Mouse (Mus musculus) stomach, postnatal 0 days (tissue): ENCODE results near the gene F8a. TPM values are rescaled to one million over a fixed set of nuclear protein-coding genes. Genes with fewer than 3 reads are reported as not detected.
A peak's percentile ranks its signal among the peaks of the same experiment; 100 is the strongest.
"Not testable (repeated sequence)": the region's sequence is repeated elsewhere in the genome, so short reads cannot be mapped to it uniquely, and the experiment has no call there.

Experiments
- ATAC-seq: fragments of 200-750 bp; cut with Nextera tagmentation; 2 replicates; pipeline ENCODE4 v1.8.0; 2017; ENCODE audit not compliant: low FRiP score, low TSS enrichment
- DNase-seq: peaks from one replicate; pipeline ENCODE4 v3.0.0-alpha.2; 2016; ENCODE audit warnings: low spot score
- H3K27ac ChIP-seq: fragments of 300-500 bp; sonication (generic); replicated peaks from 2 replicates; pipeline ENCODE4 v1.5.1; 2014; ENCODE audit warnings: mild to moderate bottlenecking, control low read depth
- H3K27me3 ChIP-seq: fragments of 300-500 bp; sonication (generic); 2 replicates; pipeline ENCODE4 v1.6.1; 2014; ENCODE audit warnings: low read length; ENCODE audit not compliant: control insufficient read depth, insufficient read depth
- H3K36me3 ChIP-seq: fragments of 300-500 bp; sonication (generic); 2 replicates; pipeline ENCODE4 v1.6.1; 2014; ENCODE audit warnings: low read length, mixed read lengths; ENCODE audit not compliant: control insufficient read depth, insufficient read depth
- H3K4me1 ChIP-seq: fragments of 300-500 bp; sonication (generic); replicated peaks from 2 replicates; pipeline ENCODE4 v1.6.1; 2014; ENCODE audit warnings: antibody characterized with exemption; ENCODE audit not compliant: control insufficient read depth, insufficient read depth
- H3K4me2 ChIP-seq: fragments of 300-500 bp; sonication (generic); replicated peaks from 2 replicates; pipeline ENCODE4 v1.6.1; 2014; ENCODE audit warnings: low read depth, mild to moderate bottlenecking, control low read depth, moderate library complexity
- H3K4me3 ChIP-seq: fragments of 300-500 bp; sonication (generic); 2 replicates; pipeline ENCODE4 v1.5.1; 2014; ENCODE audit warnings: low read depth, low read length, control low read depth
- H3K9ac ChIP-seq: fragments of 300-500 bp; sonication (generic); 2 replicates; pipeline ENCODE4 v1.6.1; 2014; ENCODE audit warnings: mild to moderate bottlenecking, low read length, control low read depth, mixed read lengths
- H3K9me3 ChIP-seq: fragments of 300-500 bp; sonication (generic); 2 replicates; pipeline ENCODE4 v1.6.1; 2016; ENCODE audit warnings: low read length; ENCODE audit not compliant: control insufficient read depth
- CTCF ChIP-seq: IDR thresholded peaks from 2 replicates; pipeline ENCODE4 v1.5.1; 2016; ENCODE audit warnings: antibody characterized with exemption, low read depth, mild to moderate bottlenecking, moderate library complexity
- EP300 ChIP-seq: optimal IDR thresholded peaks from 2 replicates; pipeline ENCODE3; 2016; ENCODE audit warnings: antibody characterized with exemption
- WGBS: fragments of 180-500 bp; shearing (Covaris S2); extraction: QIAGEN DNeasy Blood & Tissue Kit; methylation state at CpG from one replicate; pipeline ENCODE4 v1.1.7; 2014; 5-methylcytosine and 5-hydroxymethylcytosine counted together
- polyA plus RNA-seq: library from polyadenylated mRNA; unstranded; fragments of >200 nt; fragmentation: Nextera tagmentation; extraction: Ambion mirVana; gene quantifications from 2 replicates; pipeline ENCODE4 v1.2.1, GENCODE M21; 2015

Gene F8a
- polyA plus RNA-seq, result 20.4 and 22.5 TPM in 2 replicates

- no peaks in the 10 kb centered on the region for H3K27me3 ChIP-seq
- no peaks in the 10 kb centered on the region for H3K4me1 ChIP-seq
- 12% methylated on average over 39 of the region's 39 CpGs for WGBS
- H3K27ac ChIP-seq, result peak within 1 kb of the TSS; percentile 94
- H3K9ac ChIP-seq, result peak within 1 kb of the TSS; percentile 73
- H3K4me3 ChIP-seq, result peak within 1 kb of the TSS; percentile 61
- DNase-seq (peak; percentile 85), ATAC-seq (peak; percentile 98)
- no peaks in the 10 kb centered on the region for H3K9me3 ChIP-seq
- peak within 1 kb of the TSS; percentile 70 for H3K4me2 ChIP-seq
- no peaks in the 10 kb centered on the region for H3K36me3 ChIP-seq
- TF ChIP-seq EP300, result no peak
- TF ChIP-seq CTCF, result no peak
Observed at GRCm38 (mm10) chrX:73227914-73228605, at the start of gene F8a. Gene F8a, plus strand, starts transcription at chrX:73228291.

GRCm38 (mm10) chrX:73191934-73192333 lies 36.2 kb upstream of the F8a start, which contains the start of gene Xlr3b:
Gene Xlr3b, plus strand, starts transcription at chrX:73192207.
- not testable (repeated sequence) for DNase-seq, H3K4me1 ChIP-seq, H3K36me3 ChIP-seq, H3K4me2 ChIP-seq, H3K9me3 ChIP-seq, ATAC-seq, H3K27me3 ChIP-seq, H3K27ac ChIP-seq, H3K4me3 ChIP-seq, H3K9ac ChIP-seq
- WGBS, result 75% methylated on average over 9 of the region's 12 CpGs

- not testable (repeated sequence) for ATAC-seq, DNase-seq, H3K36me3 ChIP-seq, H3K4me3 ChIP-seq, H3K4me1 ChIP-seq, H3K27me3 ChIP-seq, H3K4me2 ChIP-seq, H3K9ac ChIP-seq, H3K9me3 ChIP-seq, H3K27ac ChIP-seq
- 72% methylated on average over 11 of the region's 19 CpGs for WGBS
Observed at GRCm38 (mm10) chrX:73213819-73214564, 14.1 kb upstream of the F8a start, which contains the start of gene Xlr4b. Gene Xlr4b, plus strand, starts transcription at chrX:73214333.

GRCm38 (mm10) chrX:73225365-73225764 lies 2.7 kb upstream of the F8a start:
- ATAC-seq (no peak), DNase-seq (no peak)
- Histone ChIP-seq H3K9ac (no peak overlapping the region), H3K27ac (no peak overlapping the region), H3K27me3 (no peaks in the 10 kb centered on the region), H3K36me3 (no peaks in the 10 kb centered on the region), H3K4me2 (no peak overlapping the region), H3K4me1 (no peaks in the 10 kb centered on the region), H3K4me3 (no peak overlapping the region), H3K9me3 (no peaks in the 10 kb centered on the region)
- WGBS, result 60% methylated on average over 1 of the region's 1 CpGs
- no peak for TF ChIP-seq EP300
- no peak for TF ChIP-seq CTCF

- H3K4me1 ChIP-seq, result no peaks in the 10 kb centered on the region
- no peaks in the 10 kb centered on the region for H3K36me3 ChIP-seq
- H3K4me2 ChIP-seq, result peak overlapping the region; percentile 70
- H3K27me3 ChIP-seq, result no peaks in the 10 kb centered on the region
- no peaks in the 10 kb centered on the region for H3K9me3 ChIP-seq
- peak overlapping the region; percentile 94 for H3K27ac ChIP-seq
- peak overlapping the region; percentile 61 for H3K4me3 ChIP-seq
- WGBS, result 17% methylated on average over 30 of the region's 51 CpGs
- ATAC-seq, result peak; percentile 52
- peak overlapping the region; percentile 73 for H3K9ac ChIP-seq
- DNase-seq, result peak; percentile 67
- peak; percentile 41; the same call in 1 of the 2 replicates for TF ChIP-seq CTCF
- TF ChIP-seq EP300, result no peak
Observed at GRCm38 (mm10) chrX:73228606-73229214, 619 bp downstream of the F8a start.
